Mouse (Mus musculus) liver, postnatal 0 days (tissue): ENCODE results near the gene Ankrd50. TPM values are rescaled to one million over a fixed set of nuclear protein-coding genes. Genes with fewer than 3 reads are reported as not detected.

Source experiments
- ATAC-seq: fragments of 200-750 bp; cut with Nextera tagmentation; 2 replicates; pipeline ENCODE4 v1.8.0; 2017; ENCODE audit warnings: mild to moderate bottlenecking, moderate library complexity
- DNase-seq: peaks from one replicate; pipeline ENCODE4 v3.0.0-alpha.2; 2016
- H3K27ac ChIP-seq: fragments of 300-500 bp; sonication (generic); 2 replicates; pipeline ENCODE4 v1.5.1; 2014; ENCODE audit warnings: antibody characterized with exemption, moderate library complexity, mild to moderate bottlenecking, low read depth
- H3K27me3 ChIP-seq: fragments of 300-500 bp; sonication (generic); 2 replicates; pipeline ENCODE4 v1.6.1; 2014; ENCODE audit warnings: low read length, control low read depth, mixed read lengths; ENCODE audit not compliant: insufficient read depth
- H3K36me3 ChIP-seq: fragments of 300-500 bp; sonication (generic); replicated peaks from 2 replicates; pipeline ENCODE4 v1.6.1; 2014; ENCODE audit warnings: mild to moderate bottlenecking, control low read depth, low read length, moderate library complexity, mixed read lengths; ENCODE audit not compliant: insufficient read depth
- H3K4me1 ChIP-seq: fragments of 300-500 bp; sonication (generic); 2 replicates; pipeline ENCODE4 v1.6.1; 2014; ENCODE audit warnings: antibody characterized with exemption, mild to moderate bottlenecking, control low read depth; ENCODE audit not compliant: insufficient read depth
- H3K4me2 ChIP-seq: fragments of 300-500 bp; sonication (generic); 2 replicates; pipeline ENCODE4 v1.6.1; 2014; ENCODE audit warnings: low read depth, mild to moderate bottlenecking, low read length, moderate library complexity, mixed read lengths
- H3K4me3 ChIP-seq: fragments of 300-500 bp; sonication (generic); 2 replicates; pipeline ENCODE4 v1.5.1; 2014; ENCODE audit warnings: low read depth, low read length
- H3K9ac ChIP-seq: fragments of 300-500 bp; sonication (generic); replicated peaks from 2 replicates; pipeline ENCODE4 v1.6.1; 2014; ENCODE audit warnings: mild to moderate bottlenecking, moderate library complexity
- H3K9me3 ChIP-seq: fragments of 300-500 bp; sonication (generic); 2 replicates; pipeline ENCODE4 v1.6.1; 2016; ENCODE audit warnings: mild to moderate bottlenecking, control low read depth, low read length, mixed read lengths
- CTCF ChIP-seq: sonication (generic); IDR thresholded peaks from 2 replicates; pipeline ENCODE4 v1.5.1; 2016; ENCODE audit warnings: antibody characterized with exemption, low read depth
- EP300 ChIP-seq: IDR thresholded peaks from 2 replicates; pipeline ENCODE4 v1.6.1; 2016; ENCODE audit warnings: antibody characterized with exemption, low read depth, mild to moderate bottlenecking
- WGBS: fragments of 180-500 bp; shearing (Covaris S2); extraction: QIAGEN DNeasy Blood & Tissue Kit; methylation state at CpG from one replicate; pipeline ENCODE4 v1.1.7; 2014; ENCODE audit not compliant: insufficient replicate concordance; 5-methylcytosine and 5-hydroxymethylcytosine counted together
- polyA plus RNA-seq: library from polyadenylated mRNA; unstranded; fragments of >200 nt; fragmentation: Nextera tagmentation; extraction: Ambion mirVana; gene quantifications from 2 replicates; pipeline ENCODE4 v1.2.1, GENCODE M21; 2015

The Ankrd50 gene
- polyA plus RNA-seq, 1 experiment from 2014 or later = 2.1 TPM

DNA sequence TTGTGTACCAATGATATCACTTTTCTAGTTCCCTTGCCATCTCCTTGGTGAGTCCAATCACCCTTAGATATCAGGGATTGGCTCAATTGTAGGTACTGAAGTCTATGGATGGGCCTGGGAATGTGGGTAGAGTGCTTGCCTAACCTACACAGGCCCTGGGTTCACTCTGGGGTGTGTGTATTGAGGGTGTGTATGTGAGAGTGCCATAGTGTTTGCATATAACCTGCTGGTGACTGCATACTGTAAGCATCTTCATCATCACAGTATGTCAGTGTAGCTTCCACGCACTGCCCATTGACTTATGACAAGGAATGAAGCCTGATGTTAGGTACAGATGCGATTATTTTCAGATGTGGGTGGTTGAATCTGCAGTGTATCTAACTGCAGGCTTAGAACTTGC, 17.1 kb upstream of the Ankrd50 start:
- no peak for ATAC-seq
- Histone ChIP-seq H3K36me3 (no peaks in the 10 kb centered on the region), H3K4me1 (no peaks in the 10 kb centered on the region), H3K27ac (no peak overlapping the region), H3K4me2 (no peak overlapping the region), H3K9ac (no peak overlapping the region), H3K27me3 (no peaks in the 10 kb centered on the region), H3K4me3 (no peak overlapping the region), H3K9me3 (no peaks in the 10 kb centered on the region)
- WGBS = 81% methylated on average over 2 of the region's 2 CpGs
- TF ChIP-seq EP300 (no peak), CTCF (no peak)
- no peak for DNase-seq

DNA sequence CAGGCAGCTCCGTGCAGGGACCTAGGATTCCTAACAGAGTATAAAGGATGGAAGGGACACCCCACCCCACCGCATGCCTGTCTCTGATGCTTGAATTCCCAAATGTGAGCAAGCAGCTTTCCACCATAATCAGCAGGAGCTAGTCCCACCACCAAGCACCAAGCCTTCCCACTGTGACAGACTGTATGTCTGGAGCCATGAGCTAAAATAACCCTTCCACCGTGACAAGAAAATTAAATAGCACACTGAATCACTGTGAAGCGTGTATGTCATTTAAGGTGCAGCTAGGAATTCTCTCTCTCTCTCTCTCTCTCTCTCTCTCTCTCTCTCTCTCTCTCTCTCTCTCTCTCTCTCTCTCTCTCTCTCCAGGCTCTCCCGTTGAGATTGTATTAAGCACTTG, 16.7 kb upstream of the Ankrd50 start:
- Histone ChIP-seq H3K9ac (no peak overlapping the region), H3K27ac (no peak overlapping the region), H3K36me3 (no peaks in the 10 kb centered on the region), H3K4me2 (no peak overlapping the region), H3K9me3 (no peaks in the 10 kb centered on the region), H3K4me3 (no peak overlapping the region), H3K27me3 (no peaks in the 10 kb centered on the region), H3K4me1 (no peaks in the 10 kb centered on the region)
- TF ChIP-seq CTCF = no peak
- no peak for TF ChIP-seq EP300
- no peak for ATAC-seq
- WGBS = 80% methylated on average over 5 of the region's 5 CpGs
- no peak for DNase-seq

DNA sequence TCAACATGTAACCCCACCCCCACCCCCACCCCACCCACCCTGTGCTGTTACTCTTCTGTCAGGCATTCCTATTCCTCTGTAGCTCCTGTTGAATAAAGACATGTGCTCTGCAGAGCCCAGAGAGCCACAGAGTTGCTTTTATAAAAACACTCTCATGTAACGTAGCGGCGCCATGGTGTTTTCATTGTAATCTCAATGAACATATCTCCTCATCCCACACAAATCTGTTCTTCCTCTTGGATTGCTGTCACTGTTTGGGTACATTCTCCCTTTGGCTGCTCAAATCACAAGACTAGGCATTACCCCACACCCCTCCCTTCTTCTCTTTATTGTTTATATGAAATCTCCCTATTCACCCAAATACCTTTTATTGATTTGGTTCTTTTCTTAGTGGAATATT, 13.9 kb upstream of the Ankrd50 start:
- TF ChIP-seq CTCF (no peak), EP300 (no peak)
- ATAC-seq = no peak
- 88% methylated on average over 3 of the region's 3 CpGs for WGBS

DNA sequence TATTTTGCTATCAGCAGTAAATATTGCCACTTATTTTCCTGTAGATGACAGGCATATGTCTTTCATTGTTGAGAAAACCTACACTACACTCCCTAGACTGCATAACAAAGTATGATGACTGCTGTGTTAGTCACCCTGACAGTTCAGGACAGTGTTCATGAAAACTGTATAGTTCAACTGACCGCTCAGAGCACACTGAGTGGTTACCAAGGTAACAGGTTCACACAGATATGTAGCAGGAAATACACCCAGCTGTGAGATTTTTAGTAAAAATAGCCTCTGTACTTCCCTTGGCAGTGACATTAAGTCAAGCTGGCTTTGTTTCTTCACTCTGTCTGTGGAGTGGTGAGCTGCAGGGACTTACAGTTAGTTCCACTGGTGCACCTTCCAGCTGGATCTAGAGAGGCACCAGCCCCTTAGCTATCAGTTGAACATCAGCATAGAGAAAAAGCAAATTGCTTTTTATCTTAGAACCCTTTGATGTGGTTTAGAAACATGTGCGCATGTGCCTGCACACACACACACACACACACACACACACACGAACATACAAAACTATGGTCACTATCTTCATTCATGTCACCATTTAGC, 12.2 kb upstream of the Ankrd50 start:
- H3K4me3 ChIP-seq = no peak overlapping the region
- DNase-seq (no peak), ATAC-seq (no peak)
- H3K9me3 ChIP-seq = no peaks in the 10 kb centered on the region
- no peaks in the 10 kb centered on the region for H3K36me3 ChIP-seq
- 65% methylated on average over 3 of the region's 3 CpGs for WGBS
- H3K27ac ChIP-seq = no peak overlapping the region
- no peak overlapping the region for H3K9ac ChIP-seq
- H3K4me2 ChIP-seq = no peak overlapping the region
- H3K27me3 ChIP-seq = no peaks in the 10 kb centered on the region
- no peak for TF ChIP-seq EP300
- no peak for TF ChIP-seq CTCF
- H3K4me1 ChIP-seq = no peaks in the 10 kb centered on the region

More for the DNA sequence above, 13.9 kb upstream of the Ankrd50 start:
- Histone ChIP-seq H3K4me2 (no peak overlapping the region), H3K9ac (no peak overlapping the region), H3K27me3 (no peaks in the 10 kb centered on the region), H3K4me3 (no peak overlapping the region), H3K36me3 (no peaks in the 10 kb centered on the region), H3K9me3 (no peaks in the 10 kb centered on the region), H3K4me1 (no peaks in the 10 kb centered on the region), H3K27ac (no peak overlapping the region)
- no peak for DNase-seq

DNA sequence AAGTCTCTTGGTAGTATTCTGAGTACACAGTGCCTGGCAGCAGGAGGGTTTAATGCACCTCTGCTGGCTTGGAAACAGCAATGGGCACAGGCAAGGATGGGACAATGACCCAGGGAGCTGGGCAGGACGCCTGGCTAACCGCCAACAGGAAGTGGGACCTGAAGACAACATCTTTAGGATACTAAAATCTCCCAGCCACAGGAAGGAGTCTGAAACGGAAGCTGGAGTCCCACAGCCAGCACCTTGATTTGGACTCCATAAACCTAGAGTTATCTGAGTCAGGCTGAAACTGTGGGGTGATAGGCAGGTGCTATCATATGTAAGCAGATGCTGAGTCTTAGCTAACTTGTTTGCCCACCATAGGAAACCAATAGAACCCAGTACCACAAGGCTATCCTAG, 7.1 kb upstream of the Ankrd50 start:
- Histone ChIP-seq H3K27ac (no peak overlapping the region), H3K4me3 (no peak overlapping the region), H3K36me3 (no peaks in the 10 kb centered on the region), H3K4me2 (no peak overlapping the region), H3K9ac (no peak overlapping the region), H3K27me3 (no peaks in the 10 kb centered on the region), H3K9me3 (no peaks in the 10 kb centered on the region), H3K4me1 (no peaks in the 10 kb centered on the region)
- ATAC-seq (no peak), DNase-seq (no peak)
- 39% methylated on average over 3 of the region's 3 CpGs for WGBS
- no peak for TF ChIP-seq EP300

DNA sequence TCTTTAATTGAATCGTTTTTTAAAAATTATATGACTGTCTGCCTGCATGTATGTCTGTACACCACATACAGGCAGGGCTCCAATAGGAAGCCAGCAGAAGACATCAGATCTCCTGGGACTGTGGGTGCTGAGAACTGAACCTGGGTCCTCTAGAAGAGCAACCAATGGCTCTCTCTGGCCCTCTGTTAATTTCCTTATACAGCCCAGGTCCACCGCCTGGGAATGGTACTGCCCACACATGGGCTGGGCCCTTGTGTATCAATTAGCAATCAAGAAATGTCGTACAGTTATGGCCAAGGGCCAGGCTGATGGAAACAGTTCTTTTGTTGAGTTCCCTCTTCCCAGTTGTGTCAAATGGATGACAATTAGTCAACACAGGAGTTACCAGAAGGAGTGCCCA, 6.6 kb upstream of the Ankrd50 start:
- Histone ChIP-seq H3K4me2 (no peak overlapping the region), H3K4me1 (no peaks in the 10 kb centered on the region), H3K36me3 (no peaks in the 10 kb centered on the region), H3K27me3 (no peaks in the 10 kb centered on the region), H3K27ac (no peak overlapping the region), H3K4me3 (no peak overlapping the region), H3K9me3 (no peaks in the 10 kb centered on the region), H3K9ac (no peak overlapping the region)
- DNase-seq = no peak
- TF ChIP-seq CTCF = no peak
- TF ChIP-seq EP300 = no peak
- 78% methylated on average over 3 of the region's 3 CpGs for WGBS
- no peak for ATAC-seq

DNA sequence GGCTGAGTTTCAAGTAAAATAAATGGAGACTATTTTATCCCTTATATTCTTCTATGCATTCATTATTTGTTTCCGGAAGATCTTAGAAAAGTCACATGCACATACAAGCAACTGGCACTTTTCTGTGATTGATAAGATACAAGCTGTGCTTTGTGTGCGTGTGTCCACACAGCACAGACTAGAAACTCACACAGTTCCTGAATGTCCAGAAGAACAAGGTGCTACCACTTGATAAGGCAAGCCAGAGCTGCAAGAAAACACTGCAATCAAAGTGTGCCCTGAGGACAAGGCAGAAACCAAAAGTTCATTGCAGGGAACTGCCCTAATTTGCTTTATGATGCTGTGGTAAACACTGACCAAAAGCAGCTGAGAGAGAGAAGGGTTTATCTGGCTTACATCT, 6.1 kb upstream of the Ankrd50 start:
- H3K9me3 ChIP-seq = no peaks in the 10 kb centered on the region
- no peak overlapping the region for H3K27ac ChIP-seq
- no peak overlapping the region for H3K4me2 ChIP-seq
- TF ChIP-seq EP300 (no peak), CTCF (no peak)
- ATAC-seq = no peak
- no peaks in the 10 kb centered on the region for H3K27me3 ChIP-seq
- 53% methylated on average over 2 of the region's 2 CpGs for WGBS
- no peak for DNase-seq
- H3K4me1 ChIP-seq = no peaks in the 10 kb centered on the region
- H3K4me3 ChIP-seq = no peak overlapping the region
- H3K36me3 ChIP-seq = no peaks in the 10 kb centered on the region
- no peak overlapping the region for H3K9ac ChIP-seq
